Mouse (Mus musculus) WW6 (cell line): ENCODE results near the gene Nav2.

Source experiments
- DNase-seq: peaks from one replicate; pipeline ENCODE4 v3.0.0-alpha.2; 2013; ENCODE audit warnings: low read depth, low spot score

Nav2 gene

DNA sequence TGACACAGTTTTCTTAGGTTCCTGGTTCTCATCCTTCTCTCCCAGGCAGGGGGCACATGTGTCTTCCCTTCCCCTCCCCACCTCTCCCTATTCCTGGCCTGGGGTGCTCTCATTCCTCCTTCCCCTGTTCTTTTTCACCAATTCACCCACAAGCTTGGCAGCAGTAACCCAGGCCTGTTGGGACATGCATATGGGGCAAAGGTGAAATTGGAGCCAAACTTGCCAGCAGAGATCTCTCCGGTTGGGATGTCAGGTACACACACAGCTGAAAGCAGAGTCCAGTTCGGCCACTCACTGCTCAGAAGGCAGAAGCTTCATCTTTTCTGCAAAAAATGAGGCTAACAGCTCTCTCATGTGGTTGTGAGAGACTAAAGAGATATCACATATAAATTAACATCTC, 26.3 kb downstream of the Nav2 start:
- DNase-seq, result no peak

DNA sequence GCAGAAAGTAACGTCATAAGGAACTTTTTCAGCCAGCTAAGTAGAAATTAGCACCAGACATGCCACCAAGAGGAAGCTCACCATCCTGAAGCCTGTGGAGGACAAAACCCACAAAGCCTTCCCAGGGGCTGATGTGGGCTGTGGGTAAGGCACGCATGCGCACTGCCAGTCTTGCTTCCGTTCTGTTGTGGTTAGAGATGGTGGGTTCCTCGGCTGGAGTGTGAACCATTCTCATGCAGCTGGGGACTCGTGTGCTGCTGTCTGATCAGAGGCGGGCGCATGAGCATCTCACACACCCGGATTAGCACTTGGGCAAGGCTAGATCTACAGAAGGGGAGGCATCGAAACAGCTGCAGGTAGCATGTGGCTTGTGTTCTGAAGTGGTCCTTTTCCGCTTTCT, 29.0 kb downstream of the Nav2 start:
- DNase-seq, result no peak

GRCm38 (mm10) chr7:48938190-48938589, 29.7 kb downstream of the Nav2 start:
- DNase-seq, result no peak

- DNase-seq, result no peak
These were observed 40.0 kb downstream of the Nav2 start for GRCm38 (mm10) chr7:48948381-48949108.

DNA sequence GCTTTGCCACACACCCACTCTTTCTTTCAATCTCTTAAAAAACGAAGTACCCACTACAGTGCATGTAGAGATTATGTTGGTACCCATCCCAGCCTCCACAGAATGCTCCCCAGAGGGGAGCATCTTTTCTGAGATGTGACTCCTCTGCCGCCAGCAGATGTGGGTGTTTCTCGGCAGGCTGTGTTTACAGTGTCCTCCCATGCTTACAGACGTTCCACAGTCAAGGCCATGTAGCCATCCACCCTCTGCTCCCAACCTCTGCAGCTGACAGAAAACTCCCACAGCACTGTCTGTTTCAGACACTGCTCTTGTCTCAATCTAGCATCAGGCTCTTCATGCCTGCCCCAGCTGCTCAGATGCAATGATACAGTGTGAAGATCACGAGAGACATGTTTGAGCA, 46.0 kb downstream of the Nav2 start:
- DNase-seq, result no peak

DNA sequence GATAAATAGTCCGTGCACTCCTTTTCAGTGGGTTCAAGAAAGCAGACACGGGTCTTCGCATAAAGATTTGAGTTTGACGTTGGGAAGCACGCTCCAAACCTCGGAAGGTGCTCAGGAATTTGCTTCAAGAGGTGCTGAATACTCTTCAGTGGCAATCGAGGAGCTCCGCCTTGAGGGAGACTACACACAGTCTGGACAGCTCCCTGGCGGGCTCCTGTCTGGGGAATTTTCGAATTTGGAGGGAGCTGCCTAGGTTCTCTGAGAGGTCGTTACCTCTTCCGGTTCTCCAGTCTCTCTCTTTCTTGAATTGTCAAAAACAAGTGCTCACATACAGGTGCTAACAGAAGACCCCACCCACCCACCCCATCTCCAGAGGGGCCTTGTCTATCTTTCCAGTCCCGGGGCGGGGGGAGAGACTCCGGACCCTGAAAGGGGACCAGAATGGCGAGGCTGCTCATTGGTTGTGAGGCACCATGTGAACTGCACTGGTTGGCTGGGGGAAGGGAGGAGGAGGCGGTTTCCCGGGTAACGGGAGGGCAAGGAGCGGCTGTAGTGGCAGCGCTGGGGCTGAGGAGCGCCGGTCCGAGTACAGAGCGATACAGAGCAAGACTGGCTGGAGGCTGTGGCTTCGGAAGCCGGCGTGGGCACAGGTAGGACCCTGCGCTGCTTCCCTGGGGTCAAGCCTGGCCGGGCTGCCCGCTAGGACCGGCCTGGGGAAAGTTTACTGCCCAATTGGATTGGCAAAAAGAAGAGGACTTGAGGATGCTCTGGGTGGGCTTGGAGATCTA, 50.2 kb downstream of the Nav2 start:
- DNase-seq, result peak; percentile 62

DNA sequence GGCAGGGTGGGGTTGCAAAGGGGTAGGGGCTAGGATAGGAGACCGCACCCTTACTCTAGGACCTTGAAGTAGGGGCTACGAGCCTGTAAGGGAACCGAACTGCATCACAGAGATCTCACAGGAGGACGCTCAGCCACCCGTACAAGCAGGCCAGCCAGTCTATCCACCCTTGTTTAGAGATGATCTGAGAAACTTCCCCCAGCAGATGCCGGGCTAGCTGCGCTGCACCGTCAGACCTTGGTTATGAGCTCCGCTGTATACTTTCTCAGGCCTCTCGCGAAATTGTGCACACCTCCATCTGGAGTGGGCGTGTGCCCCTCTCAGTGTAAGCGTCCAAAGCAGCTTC, 50.8 kb downstream of the Nav2 start:
- DNase-seq, result no peak

DNA sequence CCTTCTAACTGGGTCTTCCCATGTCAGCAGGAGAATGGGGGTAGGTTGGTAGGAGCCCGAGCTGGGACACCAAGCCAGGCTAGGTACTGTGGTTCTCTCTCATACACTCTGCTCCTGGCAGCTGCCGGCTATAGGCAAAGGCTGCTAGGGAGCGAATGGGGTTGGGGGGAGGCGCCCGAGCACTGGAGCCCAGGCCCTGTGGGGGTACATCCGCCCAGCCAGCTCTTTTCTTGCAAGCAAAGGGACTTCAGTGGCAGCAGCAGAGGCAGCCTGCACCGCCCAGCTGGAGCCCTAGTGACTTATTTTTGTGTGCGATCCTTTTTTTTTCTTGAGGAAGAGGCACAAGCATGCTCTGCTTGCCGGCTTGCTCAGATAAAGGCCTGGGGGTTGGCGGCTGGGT, 51.6 kb downstream of the Nav2 start:
- no peak for DNase-seq

- no peak for DNase-seq
These were observed 53.0 kb downstream of the Nav2 start for GRCm38 (mm10) chr7:48961501-48961900.

DNA sequence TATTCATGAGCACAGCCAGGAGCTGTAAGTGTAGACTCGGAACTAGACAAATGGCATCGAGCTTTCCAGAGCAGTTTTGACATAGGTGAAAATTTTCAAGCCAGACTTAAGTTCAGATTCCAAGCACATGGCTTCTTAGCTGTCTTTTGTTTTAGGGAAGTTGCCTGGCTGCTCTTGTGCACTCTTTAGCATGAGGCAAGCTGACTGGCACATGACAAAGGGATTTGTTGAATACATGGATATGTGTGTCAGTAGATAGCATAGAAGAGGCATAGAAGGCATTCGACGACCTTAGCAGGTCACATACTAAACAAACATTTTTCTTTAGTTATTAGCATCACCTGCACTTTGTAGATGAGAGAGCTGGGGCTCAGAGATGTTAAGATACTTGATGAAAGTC, 53.4 kb downstream of the Nav2 start:
- no peak for DNase-seq

GRCm38 (mm10) chr7:48963112-48963511, 54.6 kb downstream of the Nav2 start:
- DNase-seq, result no peak

DNA sequence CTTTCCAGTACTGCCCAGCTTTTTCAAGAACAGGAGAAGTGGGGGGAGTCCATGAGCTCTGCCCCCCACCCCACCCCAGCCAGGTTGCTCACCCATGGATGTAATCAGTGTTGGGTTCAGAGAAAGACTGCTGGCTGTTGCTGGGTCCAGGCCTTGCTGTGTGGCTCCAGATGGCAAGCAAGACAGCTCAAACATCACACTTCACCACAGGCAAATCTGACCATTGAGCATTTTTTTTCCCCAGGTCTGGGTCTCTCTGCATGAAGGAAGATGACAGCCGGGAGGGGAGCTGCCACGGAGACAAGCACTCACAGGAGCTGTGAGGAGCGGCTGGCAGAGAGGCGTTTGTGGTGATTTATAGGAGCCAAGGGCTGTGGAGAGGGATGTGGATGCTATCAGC, 55.0 kb downstream of the Nav2 start:
- DNase-seq, result no peak

GRCm38 (mm10) chr7:48965796-48966512, 57.4 kb downstream of the Nav2 start:
- DNase-seq, result no peak

GRCm38 (mm10) chr7:48981013-48981412, 72.5 kb downstream of the Nav2 start:
- no peak for DNase-seq

DNA sequence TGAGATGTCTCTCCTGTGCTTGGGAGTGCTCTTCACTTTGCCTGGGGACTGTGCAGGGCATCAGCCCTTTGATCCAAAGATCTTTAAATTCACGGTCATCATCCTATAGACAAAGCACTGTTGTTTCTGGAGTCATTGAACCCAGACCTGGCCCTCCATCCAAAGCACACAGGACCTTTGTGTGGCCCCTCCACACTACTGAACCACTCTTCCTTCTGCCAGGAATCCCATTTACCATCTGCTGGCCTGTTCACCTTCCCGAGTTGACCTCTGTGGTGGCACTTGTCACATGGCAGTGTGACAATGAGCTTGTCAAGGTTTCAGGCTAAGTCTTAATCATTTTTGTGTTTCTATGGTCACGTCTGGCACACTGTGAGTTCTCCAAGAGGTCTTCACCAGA, 73.3 kb downstream of the Nav2 start:
- no peak for DNase-seq

GRCm38 (mm10) chr7:48982573-48982972, 74.1 kb downstream of the Nav2 start:
- DNase-seq, result no peak

- DNase-seq, result no peak
These were observed 83.5 kb downstream of the Nav2 start for GRCm38 (mm10) chr7:48991911-48992552.

- no peak for DNase-seq
These were observed 86.7 kb downstream of the Nav2 start for GRCm38 (mm10) chr7:48995171-48995570.

DNA sequence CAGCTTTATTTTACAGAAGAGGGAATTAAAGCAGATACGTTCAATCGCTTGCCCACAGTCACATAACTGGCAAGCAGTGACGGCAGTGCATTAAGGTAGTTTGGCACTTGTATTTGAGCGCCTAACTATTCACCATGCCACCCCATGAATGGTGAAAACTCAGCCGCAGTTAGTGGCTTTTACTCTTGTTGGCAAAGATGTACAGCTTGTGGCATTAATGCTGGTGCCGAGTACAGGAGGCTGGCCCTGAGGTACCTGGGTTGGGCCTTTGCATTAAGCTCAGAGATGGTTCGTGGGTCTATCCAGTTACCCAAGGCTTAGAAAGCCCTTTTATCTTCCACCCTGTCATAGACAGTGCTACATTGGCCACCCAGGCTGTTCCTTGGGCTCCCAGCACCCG, 87.2 kb downstream of the Nav2 start:
- DNase-seq, result no peak

DNA sequence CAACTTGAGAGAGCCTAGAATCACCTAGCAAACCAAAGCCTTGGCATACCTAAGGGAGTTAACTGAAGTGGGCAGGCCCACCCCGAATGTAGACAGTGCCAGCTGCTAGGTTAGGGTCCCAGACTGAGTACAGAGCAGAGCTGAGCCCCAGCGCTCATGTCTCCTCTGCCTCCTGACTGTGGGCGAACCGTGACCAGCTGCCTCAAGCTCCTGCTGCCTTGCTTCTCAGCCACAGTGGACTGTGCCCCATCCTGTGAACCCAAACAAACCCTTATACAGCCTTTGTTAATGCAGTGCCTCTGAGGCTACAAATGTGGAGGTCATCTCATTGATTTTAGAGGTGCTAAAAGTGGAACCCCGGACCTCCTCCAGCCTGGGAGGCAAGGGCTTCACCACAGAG, 88.3 kb downstream of the Nav2 start:
- no peak for DNase-seq

- no peak for DNase-seq
These were observed 89.6 kb downstream of the Nav2 start for GRCm38 (mm10) chr7:48998097-48998496.

DNA sequence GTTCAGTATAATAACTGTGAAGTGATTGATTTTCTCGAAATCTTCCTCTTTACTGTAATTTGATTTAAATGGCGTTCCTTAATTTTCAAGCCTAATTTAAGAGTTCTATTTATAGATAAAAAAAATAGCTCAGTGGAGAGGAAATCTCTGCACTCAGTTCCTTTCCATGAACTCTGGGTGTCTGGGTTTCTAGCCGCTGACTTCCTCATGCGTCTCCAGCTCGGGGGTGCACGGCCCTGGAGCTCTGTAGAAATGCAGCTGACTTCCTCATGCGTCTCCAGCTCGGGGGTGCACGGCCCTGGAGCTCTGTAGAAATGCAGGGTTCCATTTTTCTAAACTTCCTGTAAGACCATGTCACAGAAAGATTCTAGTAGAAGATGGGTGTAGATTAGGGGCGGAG, 90.1 kb downstream of the Nav2 start:
- DNase-seq, result no peak
